Mouse (Mus musculus) monocyte, adult 2 months (primary cell): Measurements from ENCODE around the gene Ercc6l2.

Source experiments
- DNase-seq, 2 experiments: peaks; one replicate each; pipeline ENCODE4 v3.0.0; 2022; ENCODE audit warnings: low spot score in 2 of 2, low read depth in 1 of 2

Gene Ercc6l2

GRCm38 (mm10) chr13:63927326-63927725, 112.3 kb downstream of the Ercc6l2 start:
- DNase-seq, result no peak

- DNase-seq, result no peak
Observed at GRCm38 (mm10) chr13:63929351-63929750, 114.3 kb downstream of the Ercc6l2 start.

- no peak for DNase-seq
Observed at GRCm38 (mm10) chr13:63929917-63930515, 115.0 kb downstream of the Ercc6l2 start.

GRCm38 (mm10) chr13:63930525-63930924, 115.5 kb downstream of the Ercc6l2 start:
- DNase-seq, result no peak

GRCm38 (mm10) chr13:63936369-63936768, 121.3 kb downstream of the Ercc6l2 start:
- DNase-seq, result no peak

- DNase-seq, result no peak
Observed at GRCm38 (mm10) chr13:63940257-63940656, 125.2 kb downstream of the Ercc6l2 start.

- no peak for DNase-seq
Observed at GRCm38 (mm10) chr13:63941170-63941569, 126.1 kb downstream of the Ercc6l2 start.

GRCm38 (mm10) chr13:63943605-63944004, 128.6 kb downstream of the Ercc6l2 start:
- no peak for DNase-seq

- DNase-seq, result no peak
Observed at GRCm38 (mm10) chr13:63944344-63945021, 129.4 kb downstream of the Ercc6l2 start.
